Mouse (Mus musculus) regulatory T cell (primary cell): Measurements from ENCODE around the gene Gm3149.
"Not testable (repeated sequence)": the region's sequence is repeated elsewhere in the genome, so short reads cannot be mapped to it uniquely, and the experiment has no call there.

ENCODE experiments used
- in situ Hi-C: fragments of 300-600 bp; cut with MboI, MseI; formaldehyde crosslinking; loops from one replicate; pipeline ENCODE4 v1.15.1; 2025; ENCODE audit warnings: high pct_unique_total_duplicates

The Gm3149 gene

DNA sequence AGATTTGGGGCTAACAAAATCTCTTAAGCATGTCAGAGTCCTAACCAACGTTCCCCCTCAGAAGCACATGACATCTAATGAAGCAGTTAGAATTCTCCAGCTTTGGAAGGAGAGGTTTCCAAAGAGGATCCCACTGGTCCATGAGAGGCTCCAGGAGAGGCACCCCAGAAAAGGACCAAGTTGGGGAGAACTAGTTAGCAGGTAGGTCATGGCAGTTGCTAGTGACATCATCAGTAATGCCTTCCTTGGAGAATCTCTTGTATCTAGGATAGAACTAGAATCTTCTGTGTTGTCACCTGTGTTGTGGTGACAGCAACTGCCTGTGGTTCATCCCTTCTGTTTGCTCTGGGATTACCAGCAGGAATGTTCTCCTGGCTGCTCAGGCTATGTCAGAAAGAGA is at the start of gene Gm3149:
TSS of gene Gm3149 (plus strand) at position 301 of the 400 bp plus-strand sequence.
- in situ Hi-C loops = not testable (repeated sequence)

DNA sequence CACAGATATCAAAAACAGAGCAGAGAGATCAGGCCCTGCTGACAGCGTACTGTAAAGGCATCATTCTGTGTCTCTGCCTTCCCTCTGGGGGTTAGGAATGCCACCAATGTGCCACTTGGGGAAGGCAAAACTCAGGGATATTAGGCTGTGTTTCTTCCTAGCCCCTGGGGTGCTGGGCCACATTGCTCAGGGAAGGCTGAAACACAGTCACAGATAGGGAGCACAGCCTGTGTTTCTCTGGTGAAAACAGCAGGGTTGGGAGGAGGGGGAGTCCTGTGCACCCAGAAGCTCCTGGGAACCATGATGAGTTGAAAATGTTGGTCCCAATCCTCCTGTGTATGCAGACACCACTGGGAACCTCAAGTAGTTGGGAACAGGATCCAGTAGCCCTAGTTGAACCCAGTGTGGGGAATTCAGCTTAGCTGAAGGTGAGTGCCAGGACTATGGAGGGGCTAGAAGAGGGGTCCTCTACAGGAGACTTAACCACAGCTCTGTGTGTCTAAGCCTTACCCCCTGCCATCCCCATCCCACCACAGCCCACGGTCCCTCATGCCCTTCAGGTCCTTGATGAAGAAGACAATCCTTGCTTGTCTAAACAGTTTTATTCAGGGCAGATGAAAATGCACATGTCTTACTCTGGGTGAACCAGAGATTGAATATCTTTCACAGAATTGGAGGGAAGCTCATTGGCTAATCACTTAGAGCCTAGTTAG is 47.7 kb upstream of the Gm3149 start:
- in situ Hi-C loops = loop anchor here (25.0 kb wide), 2 partner anchors 1043 to 1393 kb away; no protein-coding TSS in a partner anchor

DNA sequence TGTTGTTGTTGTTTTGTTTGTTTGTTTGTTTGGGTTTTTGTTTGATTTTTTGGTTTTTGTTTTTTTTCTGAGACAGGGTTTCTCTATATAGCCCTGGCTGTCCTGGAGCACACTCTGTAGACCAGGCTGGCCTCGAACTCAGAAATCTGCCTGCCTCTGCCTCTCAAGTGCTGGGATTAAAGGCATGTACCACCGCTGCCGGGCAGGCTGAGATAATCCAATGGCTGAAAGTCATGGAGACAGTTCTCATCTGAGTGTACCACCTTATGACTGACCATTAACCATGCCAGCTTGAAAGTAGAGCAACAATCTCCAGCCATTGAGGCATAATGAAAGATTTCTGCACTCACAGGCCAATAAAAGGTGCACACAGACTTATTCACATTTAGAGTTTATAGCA is 37.3 kb upstream of the Gm3149 start:
- in situ Hi-C loops = loop anchor here (10.0 kb wide), 1 partner anchor 1635 kb away; no protein-coding TSS in a partner anchor

DNA sequence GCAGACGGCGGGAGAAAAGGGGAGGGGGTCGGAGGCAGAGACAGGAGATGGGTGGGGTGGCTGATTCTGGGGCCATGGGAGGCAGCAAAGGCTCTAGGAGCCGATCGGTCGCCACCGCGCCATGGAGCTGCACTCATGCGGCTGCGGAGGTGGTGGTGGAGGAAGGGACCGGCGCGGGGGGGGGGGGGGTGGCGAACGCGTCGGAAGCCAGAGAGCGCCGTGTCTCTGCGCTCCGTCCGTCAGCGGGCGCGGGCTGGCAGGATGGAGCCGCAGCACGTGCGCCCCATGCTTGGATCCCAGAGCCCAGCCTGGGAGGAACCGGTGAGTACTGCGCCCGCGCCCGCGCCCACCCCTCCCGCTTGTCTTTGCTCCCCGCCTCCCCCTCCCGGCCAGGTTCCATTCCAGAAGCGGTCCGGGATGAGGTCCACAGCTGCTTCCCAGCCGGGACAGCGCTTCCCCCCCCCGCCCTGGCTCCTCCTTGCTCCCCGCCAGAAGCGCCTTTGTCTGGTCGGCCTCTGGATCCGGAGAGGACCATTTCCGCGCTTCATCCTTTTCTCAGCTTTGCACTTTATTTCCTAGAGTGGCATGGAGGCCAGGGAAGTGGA is 17.5 kb downstream of the Gm3149 start, which contains the start of gene 2610042L04Rik:
TSS of gene 2610042L04Rik (plus strand) at position 288 of the 605 bp plus-strand sequence.
- in situ Hi-C loops = not testable (repeated sequence)

DNA sequence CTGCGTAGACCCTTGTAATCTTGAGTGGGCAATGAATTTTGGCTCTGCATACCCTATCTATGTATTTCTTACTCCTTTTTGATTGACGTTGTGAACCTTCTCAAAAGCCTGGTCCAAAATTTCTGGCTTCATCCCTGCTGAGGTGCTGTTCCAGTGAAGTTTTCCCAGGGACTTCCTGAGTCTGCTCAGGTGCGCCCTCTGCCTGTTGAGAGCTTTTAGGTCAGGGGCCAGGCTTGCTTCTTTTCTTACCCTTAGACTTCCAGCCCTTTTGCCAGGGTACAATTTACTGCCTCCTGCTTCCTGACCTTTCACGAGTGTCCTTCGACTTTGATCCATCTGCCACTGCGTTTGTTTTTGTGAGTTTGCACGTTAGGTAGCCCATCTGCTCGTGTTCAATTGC is 18.4 kb downstream of the Gm3149 start:
- in situ Hi-C loops = not testable (repeated sequence)

DNA sequence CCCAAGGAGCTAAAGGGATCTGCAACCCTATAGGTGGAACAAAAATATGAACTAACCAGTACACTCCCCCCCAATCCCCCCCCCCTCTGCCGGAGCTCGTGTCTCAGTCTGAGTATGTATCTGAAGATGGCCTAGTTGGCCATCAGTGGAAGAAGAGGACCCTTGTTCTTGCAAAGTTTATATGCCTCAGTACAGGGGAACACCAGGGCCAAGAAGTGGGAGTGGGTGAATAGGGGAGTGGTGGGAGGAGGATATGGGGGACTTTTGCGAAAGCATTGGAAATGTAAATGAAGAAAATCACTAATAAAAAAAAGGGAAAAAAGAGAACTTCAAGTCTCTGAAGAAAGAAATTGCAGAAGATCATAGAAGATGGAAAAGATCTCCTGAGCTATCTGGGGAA is 51.9 kb downstream of the Gm3149 start:
- in situ Hi-C loops = loop anchor here (10.0 kb wide), 1 partner anchor 224 kb away; no protein-coding TSS in a partner anchor

DNA sequence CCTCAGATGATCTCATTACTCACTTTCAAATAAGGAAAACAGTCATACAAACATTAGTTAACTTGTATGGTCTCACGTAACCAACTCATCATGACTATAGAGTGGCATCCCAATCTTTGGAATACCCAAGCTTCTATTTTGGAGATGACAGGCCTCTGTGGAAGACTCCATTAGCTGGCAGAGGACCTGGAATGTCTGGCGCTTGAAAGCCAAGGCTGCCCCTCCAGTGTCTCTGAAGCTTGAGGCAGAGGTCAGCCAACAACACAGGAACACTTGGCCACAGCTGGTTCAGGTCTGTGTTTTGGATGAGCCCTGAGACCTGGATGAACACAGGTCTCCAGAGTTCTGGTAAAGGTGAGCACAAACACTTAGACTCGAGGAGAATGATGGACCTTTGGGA is 52.6 kb downstream of the Gm3149 start:
- in situ Hi-C loops = loop anchor here (10.0 kb wide), 1 partner anchor 225 kb away; no protein-coding TSS in a partner anchor
